Mouse (Mus musculus): ENCODE results near the gene Ccdc88b.
"Not testable (repeated sequence)": the region's sequence is repeated elsewhere in the genome, so short reads cannot be mapped to it uniquely, and the experiment has no call there.

Gene Ccdc88b

GRCm38 (mm10) chr19:6858031-6858430 is at the start of gene Ccdc88b:
Ccdc88b (minus strand) TSS chr19:6858211.
- in situ Hi-C loops (cut with MseI, MboI): no loop called here

DNA sequence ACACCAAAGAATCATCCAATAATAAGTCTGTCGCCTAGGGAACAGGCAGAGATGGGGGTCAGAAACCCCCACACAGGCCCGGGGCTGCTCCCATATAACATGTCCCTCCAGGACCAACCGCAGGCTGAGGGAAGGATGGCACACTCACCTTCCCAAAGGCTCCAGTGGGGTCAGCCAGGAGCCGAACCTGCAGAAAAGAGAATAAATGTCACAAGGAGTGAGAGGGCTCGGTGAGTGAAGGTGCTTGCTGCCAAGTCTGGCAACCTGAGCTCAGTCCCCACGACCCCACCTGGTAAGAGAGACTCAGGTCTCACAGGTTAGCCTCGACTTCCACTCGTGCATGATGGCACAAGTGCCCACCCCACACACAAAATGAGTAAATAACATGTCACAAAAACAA is 49.1 kb upstream of the Ccdc88b start:
- in situ Hi-C loops (cut with MseI, MboI): no loop called here

DNA sequence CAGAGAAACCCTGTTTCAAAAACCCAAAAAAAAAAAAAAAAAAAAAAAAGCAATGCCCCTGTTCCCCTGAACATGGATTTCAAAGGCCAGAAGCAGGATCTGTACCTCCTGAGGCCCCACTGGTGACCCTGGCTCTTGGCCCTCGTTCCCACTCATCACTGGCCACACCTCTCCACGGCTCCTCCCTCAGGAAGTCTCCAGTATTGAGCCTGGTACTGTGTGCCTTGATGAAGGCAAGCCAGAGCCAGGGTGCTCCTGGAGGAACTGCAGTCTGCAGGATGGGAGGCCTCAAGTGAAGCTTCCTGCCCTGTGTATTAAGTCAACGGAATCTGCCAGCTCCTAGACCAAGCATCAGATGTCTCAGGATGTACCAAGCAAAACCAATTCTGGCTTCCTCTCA is 48.2 kb upstream of the Ccdc88b start:
- in situ Hi-C loops (cut with MseI, MboI): no loop called here

- in situ Hi-C loops (cut with MseI, MboI): no loop called here
Observed at GRCm38 (mm10) chr19:6905498-6906159, 47.6 kb upstream of the Ccdc88b start.

GRCm38 (mm10) chr19:6904846-6905245 is 46.8 kb upstream of the Ccdc88b start:
- in situ Hi-C loops (cut with MseI, MboI): no loop called here

GRCm38 (mm10) chr19:6903031-6903430 is 45.0 kb upstream of the Ccdc88b start:
- in situ Hi-C loops (cut with MseI, MboI): no loop called here

DNA sequence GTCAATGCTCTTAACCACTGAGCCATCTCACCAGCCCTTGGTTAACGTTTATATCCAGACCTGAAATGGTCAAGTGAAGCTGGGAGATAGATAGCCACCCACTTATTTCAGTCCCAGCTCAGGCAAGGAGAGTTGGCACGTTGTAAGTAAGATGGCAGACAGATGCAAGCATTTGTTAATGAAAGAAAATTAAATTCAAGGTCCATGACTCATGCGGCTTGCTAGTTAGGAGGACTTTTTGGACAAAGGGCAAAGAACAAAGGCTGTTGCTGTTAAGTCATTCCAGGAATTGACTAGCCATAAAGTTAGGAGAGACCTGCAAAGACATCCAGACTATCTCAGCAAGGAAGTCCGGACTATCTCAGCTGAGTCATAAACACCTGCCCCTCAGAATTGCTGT is 41.6 kb upstream of the Ccdc88b start:
- in situ Hi-C loops (cut with MseI, MboI): no loop called here

- in situ Hi-C loops (cut with MseI, MboI): not testable (repeated sequence)
Observed at GRCm38 (mm10) chr19:6895608-6896305, 37.7 kb upstream of the Ccdc88b start.

DNA sequence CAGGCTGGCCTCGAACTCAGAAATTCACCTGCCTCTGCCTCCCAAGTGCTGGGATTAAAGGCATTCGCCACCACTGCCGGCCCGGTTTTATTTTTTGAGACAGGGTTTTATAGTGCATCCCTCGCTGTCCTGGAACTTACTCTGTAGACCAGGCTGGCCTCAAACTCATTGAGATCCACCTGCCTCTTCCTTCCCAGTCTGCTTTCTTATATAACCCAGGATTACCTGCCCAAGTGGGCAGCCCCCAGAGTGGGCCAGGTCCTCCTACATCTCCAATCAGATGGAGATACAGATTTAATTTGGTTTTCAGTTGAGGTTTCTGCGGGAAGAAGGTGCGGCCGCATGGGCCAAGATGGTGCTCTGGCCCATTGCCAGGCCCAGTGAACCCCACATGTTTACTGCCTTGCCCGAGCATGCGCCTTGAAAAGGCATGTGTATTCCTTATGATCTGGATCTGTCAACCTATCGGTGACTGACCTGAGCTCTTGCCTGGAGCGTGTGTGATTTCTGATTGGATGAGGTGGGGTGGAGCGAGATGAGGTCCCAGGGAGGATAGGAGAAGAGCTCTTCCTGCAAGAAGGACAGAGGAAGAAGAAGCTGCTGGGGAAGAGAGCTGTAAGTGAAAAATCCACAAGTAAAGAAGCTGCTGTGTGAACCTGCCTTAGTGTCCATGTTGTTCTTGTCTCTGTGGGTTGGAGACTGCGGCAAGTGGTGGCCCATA is 35.9 kb upstream of the Ccdc88b start:
- in situ Hi-C loops (cut with MseI, MboI): no loop called here

- in situ Hi-C loops (cut with MseI, MboI): no loop called here
Observed at GRCm38 (mm10) chr19:6892512-6892911, 34.5 kb upstream of the Ccdc88b start.

GRCm38 (mm10) chr19:6877965-6878364 is 20.0 kb upstream of the Ccdc88b start:
- in situ Hi-C loops (cut with MseI, MboI): no loop called here

DNA sequence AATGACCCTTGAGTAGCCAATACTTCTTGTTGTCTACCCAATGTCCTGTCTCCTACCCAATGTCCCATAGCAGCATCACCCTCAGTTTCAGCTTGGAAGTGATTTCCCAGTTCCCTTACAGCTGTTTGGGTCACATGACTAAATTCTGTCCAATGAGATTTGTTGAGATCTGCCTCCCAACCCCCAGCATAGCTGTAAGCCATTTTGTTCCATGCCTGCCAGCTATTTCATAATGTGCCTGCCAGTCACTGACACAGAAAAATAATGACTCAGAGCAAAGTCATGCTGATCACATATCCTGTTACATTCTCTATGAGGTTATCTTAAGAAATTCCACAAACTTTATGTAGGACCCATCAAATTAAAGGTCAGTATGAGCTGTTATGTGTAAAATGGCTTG is 18.8 kb upstream of the Ccdc88b start:
- in situ Hi-C loops (cut with MseI, MboI): no loop called here

- in situ Hi-C loops (cut with MseI, MboI): no loop called here
Observed at GRCm38 (mm10) chr19:6875834-6876233, 17.8 kb upstream of the Ccdc88b start.

GRCm38 (mm10) chr19:6874257-6874656 is 16.2 kb upstream of the Ccdc88b start:
- in situ Hi-C loops (cut with MseI, MboI): no loop called here

DNA sequence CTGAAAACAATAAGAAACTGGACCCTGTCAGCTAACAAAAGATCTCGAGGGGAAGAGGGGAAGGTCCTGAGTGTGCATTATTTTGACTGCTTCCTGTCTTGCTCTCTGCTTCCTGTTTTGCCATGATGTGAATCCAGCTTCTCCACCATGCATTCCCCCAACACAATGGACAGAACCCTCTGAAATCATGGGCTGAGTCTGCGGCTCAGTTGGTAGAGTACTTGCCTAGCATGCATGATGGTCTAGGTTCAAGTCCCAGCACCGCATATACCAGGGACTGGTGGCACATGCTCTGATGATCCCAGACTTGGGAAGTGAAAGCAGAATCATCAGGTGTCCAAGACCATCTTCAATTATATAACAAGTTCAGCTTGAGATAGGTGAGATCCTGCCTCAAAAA is 14.7 kb upstream of the Ccdc88b start:
- in situ Hi-C loops (cut with MseI, MboI): no loop called here

DNA sequence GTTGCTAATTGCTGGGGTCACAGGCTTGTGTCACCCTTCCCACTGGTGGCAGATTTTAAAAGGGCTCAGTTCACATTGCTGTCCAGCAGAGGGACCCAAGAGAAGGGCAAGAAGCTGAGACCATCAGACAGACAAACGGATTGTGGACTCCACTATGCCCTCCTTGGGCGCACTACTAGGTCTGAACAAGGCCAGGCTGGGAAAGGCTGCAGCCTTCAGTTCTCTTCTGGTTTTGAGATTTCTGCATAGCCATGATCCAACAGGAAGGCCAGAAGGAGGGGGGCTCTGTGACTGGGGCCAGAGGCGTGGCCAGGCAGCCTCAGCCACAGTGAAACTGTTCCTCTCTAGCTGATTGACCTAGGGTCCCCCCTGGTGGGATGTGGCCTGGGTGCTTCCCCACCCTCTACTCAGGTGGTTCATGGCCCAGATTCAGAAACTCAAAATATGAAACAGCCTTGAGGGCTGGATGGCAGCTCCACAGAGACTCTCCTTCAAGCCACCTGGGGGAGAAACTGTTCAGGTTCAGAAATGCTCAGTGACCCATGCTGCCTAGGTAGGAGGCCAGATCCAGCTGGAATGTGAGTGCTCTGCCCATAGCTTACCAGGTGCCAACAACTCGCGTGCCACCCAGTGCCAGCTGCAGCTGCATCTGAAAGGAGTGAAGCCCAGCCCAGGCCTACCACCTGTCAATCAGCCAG is 13.7 kb upstream of the Ccdc88b start:
- in situ Hi-C loops (cut with MseI, MboI): no loop called here

- in situ Hi-C loops (cut with MseI, MboI): no loop called here
Observed at GRCm38 (mm10) chr19:6869355-6869754, 11.3 kb upstream of the Ccdc88b start.

- in situ Hi-C loops (cut with MseI, MboI): no loop called here
Observed at GRCm38 (mm10) chr19:6861451-6861850, 3.4 kb upstream of the Ccdc88b start.

DNA sequence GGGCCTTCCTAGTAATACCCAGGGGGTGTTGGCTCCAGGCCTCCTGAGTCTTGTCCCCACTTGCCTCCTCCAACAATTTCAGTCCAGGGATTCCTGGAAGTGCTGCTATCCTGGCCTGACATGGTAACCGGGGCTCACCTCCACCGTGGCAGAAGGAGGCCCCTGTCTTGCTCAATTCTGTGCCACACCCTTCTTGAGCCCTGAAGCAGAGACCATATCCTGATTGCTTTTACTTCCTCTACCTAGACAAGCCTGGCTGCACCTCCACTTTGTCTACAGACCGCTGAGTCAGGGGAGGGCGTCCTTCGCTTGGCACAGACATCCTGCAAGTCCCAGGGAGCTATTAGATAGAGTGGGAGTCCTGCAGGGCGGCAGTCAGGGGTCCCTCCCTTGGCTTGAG is 2.7 kb upstream of the Ccdc88b start:
- in situ Hi-C loops (cut with MseI, MboI): no loop called here

GRCm38 (mm10) chr19:6859971-6860370 is 2.0 kb upstream of the Ccdc88b start:
- in situ Hi-C loops (cut with MseI, MboI): no loop called here

DNA sequence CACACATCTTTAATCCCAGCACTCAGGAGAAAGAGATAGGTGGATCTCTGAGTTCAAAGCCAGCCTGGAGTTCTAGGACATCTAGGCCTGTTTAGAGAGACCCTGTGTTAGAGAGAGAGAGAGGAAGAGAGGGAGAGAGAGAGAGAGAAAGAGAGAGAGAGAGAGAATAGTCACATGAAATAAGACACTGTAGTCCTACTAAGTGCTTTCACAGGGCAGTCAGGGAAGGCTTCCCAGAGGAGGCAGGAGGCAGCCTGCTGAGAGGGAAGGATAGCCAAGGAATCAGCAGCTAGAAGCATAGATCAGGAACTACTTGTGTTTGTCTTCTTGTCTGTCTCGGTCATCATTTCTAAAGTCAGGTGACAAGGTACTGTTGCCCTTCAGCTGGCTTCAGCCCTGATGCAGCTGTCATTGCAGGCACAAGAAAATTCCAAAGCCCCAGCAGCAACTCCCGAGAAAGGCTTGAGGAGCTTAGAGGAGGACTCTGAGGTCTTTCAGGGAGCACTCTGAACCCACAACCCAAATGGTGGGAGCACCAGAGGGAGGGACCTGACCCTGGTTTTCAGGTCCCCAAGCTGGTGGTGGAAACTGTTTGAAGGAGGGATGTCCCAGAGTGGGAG is 1.1 kb upstream of the Ccdc88b start:
- in situ Hi-C loops (cut with MseI, MboI): no loop called here
